Mouse (Mus musculus): ENCODE measurements at regions not wholly inside any gene's neighbourhood (a gene's known extent, or its start where the extent isn't known, plus 50 kb on each side); places are given as distances from the start of the nearest gene placed in this dataset.

- H3K9me3 ChIP-seq, result no peaks in the 10 kb centered on the region
- no peak overlapping the region for H3K4me3 ChIP-seq
- no peak overlapping the region for H3K9ac ChIP-seq
- no peaks in the 10 kb centered on the region for H3K36me3 ChIP-seq (replicated peaks)
- peak; percentile 77 for ATAC-seq (replicated peaks)
- WGBS, result 66% methylated on average over 14 of the region's 14 CpGs
- no peaks in the 10 kb centered on the region for H3K27me3 ChIP-seq (replicated peaks)
- H3K4me1 ChIP-seq, result peaks cover 2% of the 10 kb centered on the region; the same call in 1 of the 2 replicates
- no peak overlapping the region for H3K4me2 ChIP-seq
- 0 out of 2 replicates have a peak overlapping the region, but pooled peaks have one; percentile 44 for H3K27ac ChIP-seq
These were observed 646.7 kb downstream of the Zfp706 start for GRCm38 (mm10) chr15:36360694-36361521.

- Histone ChIP-seq H3K9ac (no peak overlapping the region), H3K4me3 (no peak overlapping the region), H3K4me2 (no peak overlapping the region), H3K9me3 (no peaks in the 10 kb centered on the region), H3K4me1 (no peaks in the 10 kb centered on the region), H3K27ac (no peak overlapping the region), H3K36me3 (replicated peaks) (no peaks in the 10 kb centered on the region), H3K27me3 (replicated peaks) (no peaks in the 10 kb centered on the region)
- no peak for ATAC-seq (replicated peaks)
- 95% methylated on average over 9 of the region's 9 CpGs for WGBS
These were observed 651.7 kb downstream of the Zfp706 start for GRCm38 (mm10) chr15:36355851-36356250.

- WGBS, result 89% methylated on average over 6 of the region's 6 CpGs
- Histone ChIP-seq H3K27ac (no peak overlapping the region), H3K36me3 (replicated peaks) (no peaks in the 10 kb centered on the region), H3K4me1 (no peaks in the 10 kb centered on the region), H3K9me3 (no peaks in the 10 kb centered on the region), H3K4me2 (no peak overlapping the region), H3K4me3 (no peak overlapping the region), H3K27me3 (replicated peaks) (no peaks in the 10 kb centered on the region), H3K9ac (no peak overlapping the region)
- ATAC-seq (replicated peaks), result no peak
These were observed 653.0 kb downstream of the Zfp706 start for GRCm38 (mm10) chr15:36354545-36354944.

- H3K36me3 ChIP-seq (replicated peaks), result no peaks in the 10 kb centered on the region
- no peak overlapping the region for H3K9ac ChIP-seq
- no peak overlapping the region for H3K4me2 ChIP-seq
- H3K4me1 ChIP-seq, result no peaks in the 10 kb centered on the region
- H3K9me3 ChIP-seq, result no peaks in the 10 kb centered on the region
- ATAC-seq (replicated peaks), result no peak
- H3K27me3 ChIP-seq (replicated peaks), result no peaks in the 10 kb centered on the region
- H3K27ac ChIP-seq, result no peak overlapping the region
- H3K4me3 ChIP-seq, result no peak overlapping the region
- 90% methylated on average over 3 of the region's 3 CpGs for WGBS
These were observed 653.8 kb downstream of the Zfp706 start for GRCm38 (mm10) chr15:36353793-36354192.

GRCm38 (mm10) chr15:36352929-36353328, 654.6 kb downstream of the Zfp706 start:
- H3K27me3 ChIP-seq (replicated peaks), result no peaks in the 10 kb centered on the region
- H3K36me3 ChIP-seq (replicated peaks), result no peaks in the 10 kb centered on the region
- no peak for ATAC-seq (replicated peaks)
- H3K4me1 ChIP-seq, result no peaks in the 10 kb centered on the region
- H3K9me3 ChIP-seq, result no peaks in the 10 kb centered on the region
- no peak overlapping the region for H3K27ac ChIP-seq
- H3K4me3 ChIP-seq, result no peak overlapping the region
- no peak overlapping the region for H3K9ac ChIP-seq
- WGBS, result 80% methylated on average over 1 of the region's 1 CpGs
- H3K4me2 ChIP-seq, result no peak overlapping the region

GRCm38 (mm10) chr15:36351693-36352092, 655.9 kb downstream of the Zfp706 start:
- Histone ChIP-seq H3K4me1 (no peaks in the 10 kb centered on the region), H3K4me2 (no peak overlapping the region), H3K9ac (no peak overlapping the region), H3K27me3 (replicated peaks) (no peaks in the 10 kb centered on the region), H3K27ac (no peak overlapping the region), H3K4me3 (no peak overlapping the region), H3K9me3 (no peaks in the 10 kb centered on the region), H3K36me3 (replicated peaks) (no peaks in the 10 kb centered on the region)
- no peak for ATAC-seq (replicated peaks)
- 46% methylated on average over 3 of the region's 3 CpGs for WGBS

- Histone ChIP-seq H3K9me3 (no peaks in the 10 kb centered on the region), H3K27ac (no peak overlapping the region), H3K4me2 (no peak overlapping the region), H3K36me3 (replicated peaks) (no peaks in the 10 kb centered on the region), H3K4me3 (no peak overlapping the region), H3K27me3 (replicated peaks) (no peaks in the 10 kb centered on the region), H3K9ac (no peak overlapping the region), H3K4me1 (no peaks in the 10 kb centered on the region)
- 92% methylated on average over 5 of the region's 5 CpGs for WGBS
- no peak for ATAC-seq (replicated peaks)
These were observed 659.2 kb downstream of the Zfp706 start for GRCm38 (mm10) chr15:36348348-36348747.

GRCm38 (mm10) chr15:36347333-36347845, 660.2 kb downstream of the Zfp706 start:
- WGBS, result 80% methylated on average over 4 of the region's 4 CpGs
- no peak for ATAC-seq (replicated peaks)

GRCm38 (mm10) chr15:36346126-36346525, 661.4 kb downstream of the Zfp706 start:
- Histone ChIP-seq H3K27ac (no peak overlapping the region), H3K36me3 (replicated peaks) (no peaks in the 10 kb centered on the region), H3K4me2 (no peak overlapping the region), H3K4me1 (no peaks in the 10 kb centered on the region), H3K4me3 (no peak overlapping the region), H3K27me3 (replicated peaks) (no peaks in the 10 kb centered on the region), H3K9ac (no peak overlapping the region), H3K9me3 (no peaks in the 10 kb centered on the region)
- no peak for ATAC-seq (replicated peaks)
- WGBS, result 84% methylated on average over 5 of the region's 5 CpGs

More at GRCm38 (mm10) chr15:36347333-36347845, 660.2 kb downstream of the Zfp706 start:
- H3K4me2 ChIP-seq, result no peak overlapping the region
- no peaks in the 10 kb centered on the region for H3K9me3 ChIP-seq
- no peak overlapping the region for H3K4me3 ChIP-seq
- no peaks in the 10 kb centered on the region for H3K4me1 ChIP-seq
- H3K27me3 ChIP-seq (replicated peaks), result no peaks in the 10 kb centered on the region
- H3K27ac ChIP-seq, result no peak overlapping the region
- no peaks in the 10 kb centered on the region for H3K36me3 ChIP-seq (replicated peaks)
- H3K9ac ChIP-seq, result no peak overlapping the region

GRCm38 (mm10) chr15:36345413-36345812, 662.2 kb downstream of the Zfp706 start:
- ATAC-seq (replicated peaks), result no peak
- no peaks in the 10 kb centered on the region for H3K9me3 ChIP-seq
- H3K27ac ChIP-seq, result no peak overlapping the region
- no peak overlapping the region for H3K4me3 ChIP-seq
- WGBS, result 76% methylated on average over 4 of the region's 4 CpGs
- no peaks in the 10 kb centered on the region for H3K27me3 ChIP-seq (replicated peaks)
- no peaks in the 10 kb centered on the region for H3K36me3 ChIP-seq (replicated peaks)
- H3K9ac ChIP-seq, result no peak overlapping the region
- no peaks in the 10 kb centered on the region for H3K4me1 ChIP-seq
- no peak overlapping the region for H3K4me2 ChIP-seq

- Histone ChIP-seq H3K9me3 (no peaks in the 10 kb centered on the region), H3K36me3 (replicated peaks) (no peaks in the 10 kb centered on the region), H3K9ac (no peak overlapping the region), H3K27me3 (replicated peaks) (no peaks in the 10 kb centered on the region), H3K27ac (no peak overlapping the region), H3K4me1 (no peaks in the 10 kb centered on the region), H3K4me3 (no peak overlapping the region), H3K4me2 (no peak overlapping the region)
- 84% methylated on average over 5 of the region's 5 CpGs for WGBS
- ATAC-seq (replicated peaks), result no peak
These were observed 667.5 kb downstream of the Zfp706 start for GRCm38 (mm10) chr15:36339971-36340550.

- Histone ChIP-seq H3K27ac (no peak overlapping the region), H3K36me3 (replicated peaks) (no peaks in the 10 kb centered on the region), H3K4me2 (no peak overlapping the region), H3K9ac (no peak overlapping the region), H3K4me1 (no peaks in the 10 kb centered on the region), H3K9me3 (no peaks in the 10 kb centered on the region), H3K27me3 (replicated peaks) (no peaks in the 10 kb centered on the region), H3K4me3 (no peak overlapping the region)
- no peak for ATAC-seq (replicated peaks)
- WGBS, result 89% methylated on average over 2 of the region's 2 CpGs
These were observed 668.8 kb downstream of the Zfp706 start for GRCm38 (mm10) chr15:36338766-36339165.

GRCm38 (mm10) chr15:36336857-36337256, 670.7 kb downstream of the Zfp706 start:
- H3K27me3 ChIP-seq (replicated peaks), result no peaks in the 10 kb centered on the region
- ATAC-seq (replicated peaks), result no peak
- no peaks in the 10 kb centered on the region for H3K9me3 ChIP-seq
- H3K27ac ChIP-seq, result no peak overlapping the region
- H3K9ac ChIP-seq, result no peak overlapping the region
- no peak overlapping the region for H3K4me3 ChIP-seq
- no peaks in the 10 kb centered on the region for H3K36me3 ChIP-seq (replicated peaks)
- H3K4me2 ChIP-seq, result no peak overlapping the region
- H3K4me1 ChIP-seq, result no peaks in the 10 kb centered on the region
- WGBS, result 87% methylated on average over 2 of the region's 2 CpGs
